Mouse (Mus musculus): ENCODE measurements around the gene Gapdh. TPM values are rescaled to one million over a fixed set of nuclear protein-coding genes. Genes with fewer than 3 reads are reported as not detected.
A peak's percentile ranks its signal among the peaks of the same experiment; 100 is the strongest.

Gene Gapdh
- polyA plus RNA-seq, 1 experiment = 3,321 TPM

DNA sequence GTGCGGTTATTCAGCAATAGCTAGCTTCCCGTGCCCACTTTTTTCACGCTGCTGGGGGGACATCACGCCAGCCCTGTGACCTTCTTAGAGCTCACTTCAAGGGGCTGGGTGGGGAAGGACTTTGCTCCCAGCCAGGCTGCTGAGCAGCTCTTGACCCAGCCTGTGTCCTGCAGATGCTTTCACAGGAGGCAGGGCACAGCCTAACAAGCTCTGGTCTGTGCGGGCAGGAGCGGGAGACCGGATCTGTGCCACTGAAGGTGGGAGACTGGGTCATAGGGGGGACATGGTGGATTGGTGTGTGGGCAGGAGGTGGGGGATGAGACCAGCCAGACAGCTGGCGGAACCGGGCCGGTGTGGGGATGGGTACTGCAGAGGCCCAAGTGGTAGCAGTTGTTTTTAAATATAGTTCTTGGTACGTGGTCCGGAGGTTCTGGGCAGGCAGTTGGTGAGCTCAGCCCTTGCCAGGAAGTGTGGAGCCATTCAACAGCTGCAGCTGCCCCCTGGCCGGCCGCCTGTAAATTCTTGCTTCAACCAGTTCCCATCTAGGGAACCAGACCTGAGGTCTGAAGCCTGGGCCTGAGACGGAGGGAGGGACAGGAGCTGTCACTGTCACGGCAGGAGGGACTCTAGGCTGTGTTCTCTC lies 17.2 kb downstream of the Gapdh start:
- no peak overlapping the region for H3K27ac ChIP-seq (ENCODE audit: insufficient read depth, low read depth, low read length)

DNA sequence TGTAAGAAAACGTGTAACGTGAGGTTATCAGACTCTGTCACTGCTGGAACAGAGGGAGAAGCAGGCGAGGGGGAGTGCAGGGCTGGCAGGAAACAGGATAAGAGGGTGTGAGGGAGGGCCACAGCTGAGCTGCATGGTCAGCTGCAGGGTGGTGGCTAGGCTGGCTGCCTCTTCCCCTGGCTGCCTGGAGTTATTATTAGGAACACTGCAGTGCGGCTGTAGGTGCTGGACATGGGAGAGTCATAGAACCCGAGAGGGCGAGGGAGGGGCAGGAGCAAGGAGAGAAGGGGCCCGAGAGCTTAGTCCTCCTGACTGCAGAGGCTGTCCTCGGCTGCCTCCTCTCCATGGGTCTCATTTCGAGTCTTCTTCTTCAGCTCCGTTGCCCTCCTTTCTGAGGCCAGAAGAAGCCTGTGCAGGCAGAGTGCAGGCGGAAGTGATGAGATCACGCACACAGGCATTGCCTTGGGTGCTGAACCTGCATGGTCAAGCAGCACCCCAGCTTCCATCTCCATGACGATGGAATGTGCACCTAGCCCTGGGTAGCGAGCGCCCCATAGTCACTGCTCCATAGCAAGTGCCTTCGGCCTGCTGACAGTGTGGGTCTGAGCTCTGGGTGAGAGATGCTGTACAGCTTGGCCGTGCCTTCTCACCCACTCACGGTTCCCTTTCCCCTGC lies 17.9 kb downstream of the Gapdh start:
- no peak overlapping the region for H3K4me3 ChIP-seq (ENCODE audit: low read depth, low read length)
- no peak for TF ChIP-seq POLR2A (IDR thresholded peaks at IDR 0.05; ENCODE audit: low read depth, low read length)
- no peak for TF ChIP-seq CTCF (IDR thresholded peaks at IDR 0.05; ENCODE audit: extremely low read depth, insufficient read length, insufficient replicate concordance, low read depth, low read length)
- no peaks in the 10 kb centered on the region for H3K27me3 ChIP-seq (ENCODE audit: control insufficient read depth, insufficient read depth, low read length)
- H3K36me3 ChIP-seq (ENCODE audit: control insufficient read depth, insufficient read depth, low read length) = no peaks in the 10 kb centered on the region; the same call in 1 of the 2 replicates
- H3K4me1 ChIP-seq (ENCODE audit: control insufficient read depth, insufficient read depth, insufficient read length, low read length) = peaks cover 3% of the 10 kb centered on the region; the same call in 1 of the 2 replicates
- 60% methylated on average over 18 of the region's 18 CpGs for WGBS
- no peak overlapping the region; the same call in 1 of the 2 replicates for H3K27ac ChIP-seq (ENCODE audit: insufficient read depth, low read depth, low read length)

More for the DNA sequence above, 17.2 kb downstream of the Gapdh start:
- Histone ChIP-seq H3K4me1 (ENCODE audit: control insufficient read depth, insufficient read depth, insufficient read length, low read length) (peaks cover 3% of the 10 kb centered on the region; the same call in 1 of the 2 replicates), H3K36me3 (ENCODE audit: control insufficient read depth, insufficient read depth, low read length) (no peaks in the 10 kb centered on the region; the same call in 1 of the 2 replicates), H3K4me3 (ENCODE audit: low read depth, low read length) (no peak overlapping the region), H3K27me3 (ENCODE audit: control insufficient read depth, insufficient read depth, low read length) (no peaks in the 10 kb centered on the region)
- WGBS = 77% methylated on average over 16 of the region's 16 CpGs
- no peak for TF ChIP-seq CTCF (IDR thresholded peaks at IDR 0.05; ENCODE audit: extremely low read depth, insufficient read length, insufficient replicate concordance, low read depth, low read length)
- no peak for TF ChIP-seq POLR2A (IDR thresholded peaks at IDR 0.05; ENCODE audit: low read depth, low read length)

GRCm38 (mm10) chr6:125147329-125147728 lies 18.9 kb downstream of the Gapdh start:
- H3K36me3 ChIP-seq (ENCODE audit: control insufficient read depth, insufficient read depth, low read length) = no peaks in the 10 kb centered on the region; the same call in 1 of the 2 replicates
- WGBS = 72% methylated on average over 10 of the region's 10 CpGs
- H3K27me3 ChIP-seq (ENCODE audit: control insufficient read depth, insufficient read depth, low read length) = no peaks in the 10 kb centered on the region
- no peak overlapping the region for H3K4me3 ChIP-seq (ENCODE audit: low read depth, low read length)
- H3K4me1 ChIP-seq (ENCODE audit: control insufficient read depth, insufficient read depth, insufficient read length, low read length) = peaks cover under 1% of the 10 kb centered on the region; the same call in 1 of the 2 replicates
- no peak for TF ChIP-seq POLR2A (IDR thresholded peaks at IDR 0.05; ENCODE audit: low read depth, low read length)
- TF ChIP-seq CTCF (IDR thresholded peaks at IDR 0.05; ENCODE audit: extremely low read depth, insufficient read length, insufficient replicate concordance, low read depth, low read length) = no peak
- no peak overlapping the region for H3K27ac ChIP-seq (ENCODE audit: insufficient read depth, low read depth, low read length)

DNA sequence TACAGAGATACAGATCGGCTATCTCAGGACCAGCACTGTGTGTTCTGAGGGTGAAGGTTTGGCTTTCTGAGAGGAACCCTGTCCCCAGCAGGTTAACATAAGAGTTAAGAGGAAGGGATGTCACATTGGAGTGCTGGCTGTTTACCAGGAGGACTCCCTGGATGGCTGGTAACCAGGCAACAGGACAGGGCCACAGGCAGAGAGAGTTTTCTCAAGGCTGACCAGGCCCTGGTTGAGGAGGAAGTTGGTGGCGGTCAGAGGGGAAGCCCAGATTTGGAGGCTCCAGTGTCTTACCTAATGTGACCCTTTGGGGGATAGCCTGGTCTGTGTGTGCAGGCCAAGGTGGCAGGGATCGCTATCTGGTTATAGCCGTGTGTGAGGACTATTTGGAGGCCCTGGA lies 19.5 kb downstream of the Gapdh start:
- 68% methylated on average over 4 of the region's 4 CpGs for WGBS
- Histone ChIP-seq H3K4me3 (ENCODE audit: low read depth, low read length) (no peak overlapping the region), H3K36me3 (ENCODE audit: control insufficient read depth, insufficient read depth, low read length) (peaks cover 4% of the 10 kb centered on the region), H3K27me3 (ENCODE audit: control insufficient read depth, insufficient read depth, low read length) (no peaks in the 10 kb centered on the region), H3K27ac (ENCODE audit: insufficient read depth, low read depth, low read length) (no peak overlapping the region), H3K4me1 (ENCODE audit: control insufficient read depth, insufficient read depth, insufficient read length, low read length) (no peaks in the 10 kb centered on the region; the same call in 1 of the 2 replicates)
- no peak for TF ChIP-seq CTCF (IDR thresholded peaks at IDR 0.05; ENCODE audit: extremely low read depth, insufficient read length, insufficient replicate concordance, low read depth, low read length)
- TF ChIP-seq POLR2A (IDR thresholded peaks at IDR 0.05; ENCODE audit: low read depth, low read length) = no peak

- H3K4me3 ChIP-seq (ENCODE audit: low read depth, low read length) = peak overlapping the region; percentile 24
- no peak for TF ChIP-seq POLR2A (IDR thresholded peaks at IDR 0.05; ENCODE audit: low read depth, low read length)
- TF ChIP-seq CTCF (IDR thresholded peaks at IDR 0.05; ENCODE audit: extremely low read depth, insufficient read length, insufficient replicate concordance, low read depth, low read length) = no peak
Observed at GRCm38 (mm10) chr6:125146148-125146547, 20.1 kb downstream of the Gapdh start.

DNA sequence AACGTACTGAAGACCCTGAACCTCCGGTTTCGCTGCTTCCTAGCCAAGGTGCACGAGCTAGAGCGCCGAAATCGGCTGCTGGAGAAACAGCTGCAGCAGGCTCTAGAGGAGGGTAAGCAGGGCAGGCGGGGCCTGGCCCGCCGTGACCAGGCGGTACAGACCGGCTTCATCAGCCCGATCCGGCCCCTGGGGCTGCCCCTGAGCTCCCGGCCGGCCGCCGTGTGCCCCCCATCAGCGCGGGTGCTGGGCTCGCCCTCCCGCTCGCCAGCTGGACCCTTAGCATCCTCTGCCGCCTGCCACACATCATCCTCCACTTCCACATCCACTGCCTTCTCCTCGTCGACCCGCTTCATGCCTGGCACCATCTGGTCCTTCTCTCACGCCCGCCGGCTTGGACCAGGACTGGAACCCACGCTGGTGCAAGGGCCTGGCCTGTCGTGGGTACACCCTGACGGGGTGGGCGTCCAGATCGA lies 20.8 kb downstream of the Gapdh start:
- 26% methylated on average over 35 of the region's 35 CpGs for WGBS
- TF ChIP-seq POLR2A (IDR thresholded peaks at IDR 0.05; ENCODE audit: low read depth, low read length) = no peak
- TF ChIP-seq CTCF (IDR thresholded peaks at IDR 0.05; ENCODE audit: extremely low read depth, insufficient read length, insufficient replicate concordance, low read depth, low read length) = no peak

More at GRCm38 (mm10) chr6:125146148-125146547, 20.1 kb downstream of the Gapdh start:
- Histone ChIP-seq H3K4me1 (ENCODE audit: control insufficient read depth, insufficient read depth, insufficient read length, low read length) (no peaks in the 10 kb centered on the region; the same call in 1 of the 2 replicates), H3K27ac (ENCODE audit: insufficient read depth, low read depth, low read length) (no peak overlapping the region), H3K36me3 (ENCODE audit: control insufficient read depth, insufficient read depth, low read length) (peaks cover 9% of the 10 kb centered on the region), H3K27me3 (ENCODE audit: control insufficient read depth, insufficient read depth, low read length) (no peaks in the 10 kb centered on the region)
- WGBS = 64% methylated on average over 7 of the region's 7 CpGs

DNA sequence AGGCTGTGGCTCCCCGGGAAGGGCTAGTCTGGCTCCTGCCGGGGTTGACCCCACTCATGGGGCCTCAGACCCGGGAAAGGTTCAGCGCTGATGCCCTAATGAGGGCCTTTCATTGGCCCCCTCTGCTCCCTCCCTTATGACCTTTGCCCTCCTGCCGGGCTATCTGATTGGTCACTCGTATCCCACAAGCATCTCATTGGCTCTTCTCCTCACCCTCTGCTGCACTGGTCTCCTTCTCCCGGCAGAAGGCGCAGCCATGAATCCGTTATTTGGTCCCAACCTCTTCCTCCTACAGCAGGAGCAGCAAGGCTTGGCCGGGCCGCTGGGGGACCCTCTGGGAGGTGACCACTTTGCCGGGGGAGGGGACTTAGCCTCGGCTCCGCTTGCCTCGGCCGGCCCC lies 21.3 kb downstream of the Gapdh start, which contains the start of gene Iffo1:
Iffo1 (plus strand) TSS at position 241 of the 400 bp plus-strand sequence.
- H3K36me3 ChIP-seq (ENCODE audit: control insufficient read depth, insufficient read depth, low read length) = peaks cover 19% of the 10 kb centered on the region
- TF ChIP-seq POLR2A (IDR thresholded peaks at IDR 0.05; ENCODE audit: low read depth, low read length) (peak; percentile 42; the same call in 1 of the 2 replicates), CTCF (IDR thresholded peaks at IDR 0.05; ENCODE audit: extremely low read depth, insufficient read length, insufficient replicate concordance, low read depth, low read length) (peak; percentile 37; the same call in 1 of the 2 replicates)
- no peaks in the 10 kb centered on the region for H3K27me3 ChIP-seq (ENCODE audit: control insufficient read depth, insufficient read depth, low read length)
- H3K27ac ChIP-seq (ENCODE audit: insufficient read depth, low read depth, low read length) = no peak within 1 kb of the TSS
- H3K4me1 ChIP-seq (ENCODE audit: control insufficient read depth, insufficient read depth, insufficient read length, low read length) = no peaks in the 10 kb centered on the region; the same call in 1 of the 2 replicates
- WGBS = 3% methylated on average over 16 of the region's 16 CpGs
- peak within 1 kb of the TSS; percentile 64 for H3K4me3 ChIP-seq (ENCODE audit: low read depth, low read length)

More for the DNA sequence above, 20.8 kb downstream of the Gapdh start:
- H3K36me3 ChIP-seq (ENCODE audit: control insufficient read depth, insufficient read depth, low read length) = peaks cover 15% of the 10 kb centered on the region
- H3K4me1 ChIP-seq (ENCODE audit: control insufficient read depth, insufficient read depth, insufficient read length, low read length) = no peaks in the 10 kb centered on the region; the same call in 1 of the 2 replicates
- peak overlapping the region; percentile 64 for H3K4me3 ChIP-seq (ENCODE audit: low read depth, low read length)
- H3K27me3 ChIP-seq (ENCODE audit: control insufficient read depth, insufficient read depth, low read length) = no peaks in the 10 kb centered on the region
- no peak overlapping the region for H3K27ac ChIP-seq (ENCODE audit: insufficient read depth, low read depth, low read length)

Data from small intestine, adult 2 months (tissue).